Mouse (Mus musculus): ENCODE data around the gene Pdlim7.

The Pdlim7 gene

DNA sequence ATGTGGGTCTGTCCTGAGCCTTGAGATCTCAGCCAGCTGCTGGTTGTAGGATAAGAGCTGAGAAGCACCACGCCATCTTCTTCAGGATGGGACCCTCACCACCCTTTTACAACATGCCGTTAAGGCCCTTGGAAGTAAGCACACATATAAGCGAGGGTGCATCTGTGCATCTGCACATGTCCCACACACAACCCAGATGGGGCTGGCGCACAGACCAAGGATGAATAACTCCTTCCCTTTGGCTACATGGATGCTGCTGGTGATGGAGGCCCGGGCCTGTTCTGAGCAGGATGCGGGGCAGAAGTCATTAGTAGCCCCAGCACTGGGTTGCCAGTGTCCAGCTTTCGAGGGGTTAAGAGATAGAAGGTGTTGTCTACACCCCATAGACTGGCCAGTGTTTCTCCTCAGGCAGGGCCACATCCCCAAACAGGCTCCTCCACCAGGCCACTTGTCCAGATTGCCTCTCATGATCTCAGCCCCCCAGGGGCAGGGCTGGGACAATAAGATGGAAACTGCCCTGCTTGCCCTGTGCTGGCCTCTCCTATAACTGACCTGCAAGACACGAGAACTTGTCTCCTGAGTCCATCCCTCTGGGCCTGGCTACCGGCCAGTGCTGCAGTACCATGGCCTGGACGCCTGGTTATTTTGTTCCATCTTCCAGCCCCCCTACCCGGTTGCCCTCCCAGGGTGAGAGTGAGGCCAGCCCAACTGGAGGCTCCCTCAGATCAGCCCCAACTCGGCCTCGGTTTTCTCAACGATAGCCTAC is 27.3 kb downstream of the Pdlim7 start:
- DNase-seq (ENCODE audit: low spot score), result peak; percentile 25

DNA sequence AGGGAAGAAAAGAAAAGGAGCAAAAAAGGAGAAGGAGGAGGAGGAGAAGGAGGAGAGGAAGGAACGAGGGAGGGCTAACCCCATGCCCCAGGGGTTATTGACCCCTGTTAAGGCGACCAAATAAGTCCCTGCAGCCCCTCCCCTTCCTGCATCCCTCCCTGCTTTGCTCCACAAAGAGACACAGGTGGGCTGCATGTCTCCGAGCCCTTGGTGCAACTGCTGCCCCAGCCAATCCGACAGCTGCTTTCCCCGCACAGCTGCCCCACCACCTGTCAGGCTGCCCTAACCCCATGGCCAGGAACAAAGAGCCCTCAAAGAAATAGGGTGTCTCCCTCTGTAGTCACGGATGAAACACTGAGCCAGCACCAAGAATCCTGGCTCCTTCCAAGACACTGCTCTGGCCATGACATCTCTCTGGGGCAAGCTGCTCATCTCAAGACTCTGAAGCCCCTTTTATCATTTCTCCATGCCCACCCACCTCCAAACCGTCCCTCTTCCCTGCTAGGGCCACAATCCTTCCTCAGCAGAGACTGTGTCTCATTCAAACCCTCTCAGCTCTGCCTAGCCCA is 28.9 kb downstream of the Pdlim7 start:
- DNase-seq (ENCODE audit: low spot score), result peak; percentile 26

DNA sequence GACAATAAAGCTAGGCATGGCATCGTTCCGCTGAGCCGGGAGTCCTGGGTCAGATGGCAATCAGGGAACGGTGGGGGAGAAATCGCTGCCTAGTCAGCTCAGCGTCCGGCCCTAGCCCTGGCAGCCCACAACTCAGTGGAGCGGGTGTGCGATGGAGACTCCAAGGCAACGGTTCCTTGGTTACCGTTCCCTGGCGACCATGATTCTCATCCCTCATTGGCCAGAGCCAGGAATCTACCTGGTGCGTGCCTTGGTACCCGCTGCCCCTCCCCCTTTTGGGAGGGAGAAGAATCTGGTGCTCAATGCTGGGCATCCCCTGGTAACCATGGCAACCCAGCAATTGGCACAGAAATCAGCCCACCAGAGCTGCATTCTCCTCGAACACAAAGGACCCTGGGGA is 29.9 kb downstream of the Pdlim7 start:
- peak; percentile 77 for DNase-seq (ENCODE audit: low spot score)

DNA sequence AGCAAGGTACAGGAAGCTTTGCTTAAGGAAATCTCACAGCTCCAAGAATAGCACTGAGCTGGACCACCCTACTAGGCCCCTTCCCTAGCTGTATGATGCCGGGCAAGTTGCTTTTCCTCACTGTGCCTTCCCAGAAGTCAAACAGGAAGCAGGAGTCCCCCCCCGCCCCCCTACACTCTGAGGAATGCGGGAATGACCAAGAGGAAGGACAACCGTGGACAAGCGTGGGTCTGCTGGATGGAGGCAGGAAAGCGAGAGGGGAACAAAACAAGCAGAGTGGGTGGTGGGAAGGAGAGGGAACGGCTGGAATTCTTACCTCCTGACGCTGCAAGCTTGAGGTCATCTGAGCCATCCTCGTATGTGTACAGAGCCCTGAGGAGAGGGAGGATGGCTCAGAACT is 30.4 kb downstream of the Pdlim7 start:
- no peak for DNase-seq (ENCODE audit: low spot score)

DNA sequence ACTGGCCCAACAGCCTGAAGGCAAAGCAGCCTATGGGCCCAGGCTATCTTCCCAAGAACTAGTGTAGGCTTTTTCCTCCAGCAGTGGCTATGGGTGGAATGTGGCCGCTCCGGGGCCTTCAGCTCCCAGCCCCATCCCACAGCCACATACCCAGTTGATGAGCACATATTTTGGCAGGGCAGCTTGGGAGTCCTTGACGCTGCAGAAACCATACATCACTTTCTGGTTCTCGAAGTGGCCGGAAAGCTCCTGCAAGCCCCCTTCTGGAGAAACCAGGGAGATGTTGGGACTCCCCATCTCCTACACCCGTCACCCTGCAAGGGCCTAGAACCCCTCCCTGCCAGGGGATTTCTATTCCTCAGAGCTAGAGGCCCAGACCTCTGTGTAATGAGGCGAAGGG is 30.9 kb downstream of the Pdlim7 start:
- DNase-seq (ENCODE audit: low spot score), result no peak

DNA sequence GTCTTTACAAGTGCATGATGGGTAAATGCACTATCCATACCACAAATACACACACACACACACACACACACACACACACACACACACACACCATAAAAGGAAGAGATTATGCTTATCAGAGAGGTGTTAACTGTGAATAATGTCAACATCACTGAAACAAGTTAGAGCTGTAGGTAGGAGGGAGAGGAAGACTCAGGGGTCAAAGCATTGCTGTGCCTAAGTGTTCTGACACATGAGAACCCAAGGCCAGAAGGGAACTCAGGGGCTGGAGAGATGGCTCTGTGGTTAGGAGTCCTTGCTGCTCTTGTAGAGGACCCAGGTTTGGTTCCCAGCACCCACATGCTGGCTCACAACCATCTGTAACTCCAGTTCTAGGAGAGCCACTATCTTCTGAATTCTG is 33.5 kb downstream of the Pdlim7 start:
- DNase-seq (ENCODE audit: low spot score), result no peak

DNA sequence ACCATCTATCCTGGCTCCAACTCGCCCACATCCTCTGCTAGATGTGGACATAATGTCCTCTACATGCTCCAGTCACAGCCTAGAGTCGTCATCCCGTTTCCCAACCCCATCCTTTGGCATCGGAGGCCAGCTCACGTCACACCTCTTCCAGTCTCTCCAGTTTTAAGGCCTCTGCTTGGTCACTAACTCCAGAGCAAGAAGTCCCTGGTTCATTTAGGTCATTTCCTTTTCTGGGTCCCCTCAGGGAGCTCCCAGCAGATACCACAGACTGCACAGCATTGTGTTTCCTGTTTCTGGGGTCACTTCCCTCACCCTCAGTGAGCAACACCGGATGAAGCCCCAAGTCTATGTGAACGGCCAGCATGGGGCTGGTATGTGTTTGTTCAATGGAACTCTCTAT is 34.5 kb downstream of the Pdlim7 start:
- DNase-seq (ENCODE audit: low spot score), result no peak

DNA sequence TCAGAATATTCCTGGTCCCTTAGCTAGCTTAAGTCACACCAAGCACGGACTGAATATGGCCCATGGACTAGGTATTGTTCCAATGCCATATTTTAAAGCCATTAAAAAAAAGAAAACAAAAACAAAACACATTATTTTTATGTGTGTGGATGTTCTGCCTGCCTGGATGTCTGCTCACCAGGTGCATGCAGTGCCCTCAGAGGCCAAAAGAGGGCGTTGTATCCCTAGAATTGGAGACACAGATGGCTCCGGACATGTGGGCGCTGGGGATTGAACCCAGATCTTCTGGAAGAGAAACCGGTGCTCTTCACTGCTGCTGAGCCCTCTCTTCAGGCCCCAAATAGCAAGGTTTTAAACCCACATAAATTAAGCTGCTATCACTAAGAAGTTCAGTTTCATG is 35.4 kb downstream of the Pdlim7 start:
- DNase-seq (ENCODE audit: low spot score), result peak; percentile 59

DNA sequence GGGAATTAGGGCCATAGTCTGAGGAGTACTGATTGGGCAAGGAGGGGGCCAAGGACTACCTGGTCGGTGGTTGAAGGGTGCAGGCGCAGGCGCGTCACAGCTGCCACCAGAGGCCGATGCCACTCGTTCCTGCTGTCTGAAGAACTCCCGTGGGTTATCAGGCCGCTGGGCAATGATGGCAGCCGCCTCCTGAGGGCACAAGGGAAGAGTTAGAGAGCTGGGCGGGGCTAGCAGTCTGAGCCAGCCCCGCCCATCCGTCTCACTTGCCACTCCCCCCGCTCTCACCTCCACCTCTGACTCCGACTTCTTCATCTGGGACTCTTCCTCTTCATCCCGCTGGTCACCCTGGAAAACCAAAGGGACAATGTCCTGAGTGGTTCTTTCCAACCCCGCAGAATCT is 36.0 kb downstream of the Pdlim7 start:
- no peak for DNase-seq (ENCODE audit: low spot score)

DNA sequence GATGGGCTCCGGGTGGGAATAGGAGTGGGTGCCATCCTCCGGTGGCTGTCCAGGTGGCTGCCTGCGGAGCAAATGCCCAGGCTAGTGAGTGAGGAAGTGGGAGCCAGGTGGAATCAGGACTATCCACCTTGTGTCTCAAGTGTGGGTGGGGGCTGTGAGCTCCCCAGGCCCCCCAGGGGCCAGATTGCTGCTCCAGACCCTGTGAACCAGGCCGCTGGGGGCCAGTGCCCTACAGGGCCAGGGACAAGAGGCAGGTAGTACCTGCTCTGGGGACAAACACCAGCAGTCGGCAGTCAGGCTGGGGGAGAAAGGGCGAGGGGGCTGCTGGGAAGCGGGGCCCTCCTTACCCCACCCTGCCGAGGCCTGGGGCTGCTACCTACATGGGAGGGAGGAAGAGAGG is 37.2 kb downstream of the Pdlim7 start:
- no peak for DNase-seq (ENCODE audit: low spot score)

DNA sequence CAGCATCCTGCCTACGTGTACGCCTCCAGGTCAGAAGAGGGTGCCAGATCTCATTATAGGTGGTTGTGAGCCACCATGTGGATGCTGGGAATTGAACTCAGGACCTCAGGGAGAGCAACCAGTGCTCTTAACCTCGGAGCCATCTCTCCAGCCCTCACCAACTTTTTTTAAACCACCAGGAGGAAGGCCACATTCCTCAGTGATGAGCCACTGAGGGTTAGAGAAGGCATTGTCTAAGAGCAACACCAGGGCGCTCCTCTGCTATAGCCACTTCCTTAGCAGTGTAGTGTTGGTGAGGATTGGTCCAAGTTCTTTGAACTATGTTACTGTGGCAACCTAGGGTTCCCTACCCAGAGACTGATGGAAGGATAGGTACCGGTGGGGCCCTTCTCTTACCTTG is 37.7 kb downstream of the Pdlim7 start:
- no peak for DNase-seq (ENCODE audit: low spot score)

DNA sequence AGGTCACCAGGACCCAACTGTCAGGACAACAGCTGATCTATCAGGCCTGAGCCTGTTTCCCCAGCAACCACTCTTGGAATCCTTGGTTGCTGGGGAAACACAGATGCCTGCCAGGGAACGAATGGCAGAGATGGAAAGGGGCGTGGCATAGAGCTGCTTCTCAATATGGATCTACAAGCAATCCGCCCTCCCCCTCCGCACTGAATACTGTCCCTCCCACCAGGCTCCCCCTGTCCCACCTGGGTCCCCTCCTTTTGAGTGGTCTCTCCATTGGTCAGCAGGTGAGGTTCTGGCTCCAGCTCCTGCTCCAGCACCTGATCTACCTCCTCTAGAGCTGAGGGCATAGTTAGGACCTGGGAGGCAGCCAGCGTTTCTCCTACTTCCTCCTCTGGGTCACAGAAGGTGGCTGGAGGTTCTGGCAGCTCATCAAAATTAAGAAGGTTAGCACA is 38.8 kb downstream of the Pdlim7 start:
- peak; percentile 86 for DNase-seq (ENCODE audit: low spot score)

DNA sequence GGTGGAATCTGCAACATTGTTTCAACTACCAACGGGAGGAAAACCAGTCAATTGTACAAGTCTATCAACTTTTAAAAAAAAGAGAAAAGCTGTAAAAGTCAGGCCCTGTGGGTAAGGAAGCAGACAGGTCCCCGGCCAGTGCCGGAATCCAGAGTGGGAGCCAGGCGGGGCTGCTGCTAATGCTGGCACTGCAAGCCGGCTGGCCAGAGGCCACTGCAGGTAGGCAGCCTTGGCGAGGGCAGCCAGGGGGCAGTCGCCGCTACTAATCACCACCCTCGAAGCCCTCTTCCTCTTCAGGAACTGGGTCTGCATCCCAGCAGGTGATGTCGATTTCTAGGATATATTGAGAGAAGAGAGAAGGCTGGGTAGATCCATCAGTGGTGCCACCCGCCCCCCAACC is 39.5 kb downstream of the Pdlim7 start:
- no peak for DNase-seq (ENCODE audit: low spot score)

DNA sequence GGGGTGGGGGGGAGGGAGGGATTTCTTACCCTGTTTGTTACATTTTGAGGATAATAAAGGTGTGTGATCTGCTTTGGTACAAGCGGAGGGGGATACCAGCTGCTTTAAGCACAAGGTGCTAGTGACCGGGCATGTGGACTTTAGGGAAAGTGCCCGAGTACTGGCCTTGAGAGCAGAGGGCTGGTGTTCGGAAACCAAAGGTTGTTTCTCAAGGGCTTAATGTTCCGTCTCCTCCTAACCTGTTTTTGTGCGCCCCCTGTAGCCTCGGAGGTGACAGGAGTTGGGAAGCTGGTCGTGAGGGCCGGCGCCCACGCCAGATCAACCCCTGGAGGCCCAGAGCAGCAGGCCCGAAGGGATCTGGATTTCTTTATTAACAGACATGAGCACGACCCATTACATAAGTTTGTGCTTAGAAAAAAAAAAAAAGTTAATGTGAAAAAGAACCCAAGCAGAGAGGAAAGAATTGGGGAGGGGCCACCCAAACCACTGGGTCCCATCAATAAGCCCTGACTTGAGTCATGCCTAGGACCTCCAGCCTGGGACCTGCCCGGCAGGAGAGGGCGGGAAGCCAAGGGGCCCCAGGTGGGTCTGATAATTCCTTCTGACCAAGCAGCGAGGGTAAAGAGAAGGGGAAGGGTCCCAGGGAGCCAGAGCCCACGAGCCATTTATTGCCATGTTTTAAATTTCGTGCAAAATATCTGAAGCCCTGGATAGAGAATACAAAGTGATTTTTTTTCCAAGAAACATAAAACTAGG is 40.2 kb downstream of the Pdlim7 start:
- DNase-seq (ENCODE audit: low spot score), result peak; percentile 75

DNA sequence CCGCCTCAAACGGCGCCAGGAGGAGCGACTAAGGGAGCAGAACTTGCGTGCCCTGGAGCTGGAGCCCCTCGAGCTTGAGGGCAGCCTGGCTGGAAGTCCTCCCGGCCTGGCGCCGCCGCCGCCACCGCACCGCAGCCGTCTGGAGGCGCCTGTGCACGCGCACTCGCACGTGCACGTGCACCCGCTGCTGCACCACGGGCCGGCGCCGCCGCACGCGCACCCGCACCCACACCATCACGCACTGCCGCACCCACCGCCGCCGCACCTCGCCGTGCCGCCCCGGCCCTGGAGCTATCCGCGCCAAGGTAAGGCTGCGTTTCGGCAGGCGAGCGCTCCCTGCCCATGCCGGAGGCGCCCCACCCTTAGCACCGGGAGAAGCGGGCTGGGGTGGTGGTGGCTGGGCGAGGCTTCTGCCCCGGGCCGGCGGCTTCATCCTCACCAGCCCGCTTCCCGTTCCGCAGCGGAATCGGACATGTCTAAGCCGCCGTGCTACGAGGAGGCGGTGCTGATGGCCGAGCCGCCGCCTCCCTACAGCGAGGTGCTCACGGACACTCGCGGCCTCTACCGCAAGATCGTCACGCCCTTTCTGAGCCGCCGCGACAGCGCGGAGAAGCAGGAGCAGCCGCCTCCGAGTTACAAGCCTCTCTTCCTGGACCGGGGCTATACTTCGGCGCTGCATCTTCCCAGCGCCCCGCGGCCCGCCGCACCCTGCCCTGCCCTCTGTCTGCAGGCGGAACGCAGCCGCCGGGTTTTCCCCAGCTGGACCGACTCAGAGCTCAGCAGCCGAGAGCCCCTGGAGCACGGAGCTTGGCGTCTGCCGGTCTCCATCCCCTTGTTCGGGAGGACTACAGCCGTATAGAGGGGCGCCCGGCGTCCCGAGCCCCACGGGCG is 41.1 kb downstream of the Pdlim7 start:
- DNase-seq (ENCODE audit: low spot score), result peak; percentile 66

DNA sequence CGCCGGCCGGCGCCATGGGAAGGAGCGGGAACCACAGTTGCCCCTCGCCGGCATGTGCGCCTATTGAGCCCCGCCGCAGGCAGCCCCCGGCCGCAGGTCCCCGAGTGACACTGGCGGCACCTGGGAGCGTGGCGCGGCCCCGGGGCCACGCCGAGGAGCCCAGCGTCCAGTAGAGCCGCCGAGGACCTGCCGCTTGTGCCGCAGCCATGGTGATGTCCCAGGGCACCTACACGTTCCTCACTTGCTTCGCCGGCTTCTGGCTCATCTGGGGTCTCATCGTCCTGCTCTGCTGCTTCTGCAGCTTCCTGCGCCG is 41.7 kb downstream of the Pdlim7 start:
- no peak for DNase-seq (ENCODE audit: low spot score)

DNA sequence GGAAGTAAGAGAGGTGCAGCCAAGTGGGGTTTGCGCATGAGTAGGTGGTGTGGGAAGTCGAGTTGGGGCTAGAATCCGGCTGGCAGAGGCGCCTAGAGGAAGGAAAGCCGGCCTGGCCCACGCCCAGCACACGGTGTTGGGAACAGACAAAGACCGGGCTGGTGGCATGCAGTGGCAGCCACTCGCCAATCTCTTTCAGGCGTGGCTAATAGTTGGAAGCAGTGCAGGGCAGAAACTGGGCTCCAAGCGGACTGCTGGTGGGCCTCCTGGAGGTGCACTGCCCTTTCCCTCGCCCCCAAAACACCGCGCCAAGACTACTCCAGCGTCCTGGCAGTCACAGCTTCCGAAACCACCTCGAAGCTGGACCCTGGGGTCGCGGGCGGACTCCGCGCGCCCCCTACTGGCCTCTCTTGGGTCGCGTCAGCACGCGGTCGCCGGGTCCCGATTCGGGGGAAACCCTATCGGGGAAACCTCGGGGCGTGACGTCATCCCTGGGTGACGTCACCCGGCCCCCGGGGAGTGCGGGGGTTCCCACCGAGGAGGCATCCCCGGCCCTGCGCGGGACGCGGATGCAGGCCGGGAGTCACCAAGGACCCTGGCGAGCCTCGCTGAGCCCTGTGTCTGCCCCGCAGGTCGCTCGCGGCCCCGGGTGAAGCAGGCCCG is 42.2 kb downstream of the Pdlim7 start:
- DNase-seq (ENCODE audit: low spot score), result peak; percentile 85

DNA sequence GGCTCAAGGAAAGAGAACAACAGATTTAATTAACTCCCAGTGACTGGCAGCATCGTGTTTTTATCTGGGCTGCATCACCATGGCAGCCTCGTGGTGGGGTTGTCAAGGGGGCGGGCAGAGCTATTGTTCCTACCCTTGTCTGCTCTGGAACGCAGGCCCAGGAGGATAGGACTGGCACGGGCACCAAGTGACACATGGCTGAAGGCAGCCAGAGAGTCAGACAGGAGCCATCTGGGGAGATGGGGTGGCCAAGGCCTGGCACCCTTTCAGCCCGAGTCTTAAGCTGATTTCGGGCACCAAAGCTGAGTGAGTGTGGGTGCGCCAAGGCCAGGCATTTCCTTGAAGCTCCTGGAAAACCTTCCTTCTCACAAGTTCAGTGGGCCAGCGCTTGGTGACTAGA is 43.1 kb downstream of the Pdlim7 start:
- no peak for DNase-seq (ENCODE audit: low spot score)

DNA sequence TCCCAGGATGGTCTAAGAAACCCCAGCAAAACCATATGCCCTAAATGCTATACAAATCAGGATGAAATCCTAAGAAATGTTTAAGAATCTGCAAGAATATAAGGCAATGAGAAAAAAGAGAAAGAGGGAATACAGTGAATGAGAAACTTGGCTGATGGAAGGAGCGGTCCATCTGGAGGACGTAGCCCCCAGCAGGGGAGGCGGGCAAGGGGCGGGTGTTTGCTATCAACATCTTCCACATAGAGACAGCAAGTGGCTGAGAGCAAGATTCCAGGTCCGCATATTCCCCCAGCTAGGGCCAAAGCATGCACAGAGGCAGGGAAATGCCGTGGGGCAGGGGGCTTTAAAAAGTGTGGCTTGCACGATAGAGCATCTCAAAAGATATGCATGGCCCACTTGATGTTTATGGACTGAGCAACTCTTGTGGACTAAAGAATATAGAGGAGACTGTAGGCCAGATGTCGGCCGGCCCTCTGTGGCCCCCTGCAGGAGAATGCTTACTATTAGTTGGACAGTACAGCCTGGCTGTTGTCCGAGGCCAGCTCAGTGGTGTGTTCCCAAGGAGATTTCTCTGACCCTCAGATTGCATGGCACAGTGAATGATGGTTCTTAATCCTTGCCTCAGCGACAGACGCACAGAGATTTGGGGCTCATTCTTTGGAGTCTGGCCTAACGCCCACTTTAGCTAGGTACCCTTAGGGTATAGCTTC is 44.5 kb downstream of the Pdlim7 start:
- peak; percentile 64 for DNase-seq (ENCODE audit: low spot score)

DNA sequence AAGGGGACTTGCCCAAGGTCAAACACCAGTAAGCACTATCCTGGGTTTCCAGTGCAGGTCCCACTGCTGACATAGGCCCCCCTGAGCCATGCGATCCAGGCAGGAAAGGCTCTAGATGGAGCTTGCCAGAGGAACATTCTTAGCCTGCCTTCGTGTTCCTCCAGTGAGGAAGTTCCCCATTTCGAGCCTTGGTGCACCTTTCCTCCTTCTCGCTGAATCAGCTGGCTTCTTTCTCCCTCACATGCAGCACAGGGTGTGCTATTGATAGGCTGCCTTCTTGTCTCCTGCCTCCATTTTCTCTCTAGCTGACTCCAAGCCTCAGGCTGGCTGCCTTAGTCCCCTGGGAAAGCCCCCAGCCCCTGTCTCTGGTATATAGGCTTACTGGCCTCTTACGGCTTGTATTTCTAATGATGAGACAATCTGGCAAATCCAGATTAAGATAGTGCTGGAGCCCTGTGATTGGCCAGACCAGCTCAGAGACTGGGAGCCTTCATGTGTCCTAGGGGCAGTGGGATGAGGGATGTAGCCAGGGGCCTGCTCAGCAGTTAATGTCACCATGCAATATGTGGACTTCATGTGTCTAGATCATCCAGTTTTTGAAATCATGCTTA is 47.5 kb downstream of the Pdlim7 start:
- DNase-seq (ENCODE audit: low spot score), result no peak

DNA sequence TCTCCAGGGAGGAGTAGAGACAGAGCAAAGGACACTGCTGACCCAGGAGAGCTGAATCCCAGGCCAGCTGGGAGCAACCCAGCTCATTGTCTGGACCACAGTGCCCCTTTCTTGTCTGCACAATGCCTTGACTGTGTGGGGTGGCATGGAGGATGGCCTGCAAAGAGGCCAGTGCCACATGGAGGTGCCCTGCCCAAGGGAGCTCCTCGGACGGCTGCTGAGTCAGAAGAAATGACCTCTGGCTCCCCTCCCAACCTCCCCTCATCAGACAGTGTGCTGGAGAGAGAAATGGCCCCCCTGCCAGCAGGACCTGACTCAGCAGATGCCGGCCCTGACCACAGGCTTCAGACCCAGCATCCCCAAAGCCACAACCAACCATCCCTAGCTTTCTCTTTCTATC is 48.3 kb downstream of the Pdlim7 start:
- DNase-seq (ENCODE audit: low spot score), result peak; percentile 68
